Mouse (Mus musculus): ENCODE measurements at regions not wholly inside any gene's neighbourhood (a gene's known extent, or its start where the extent isn't known, plus 50 kb on each side); places are given as distances from the start of the nearest gene placed in this dataset.

- no peaks in the 10 kb centered on the region for H3K27me3 ChIP-seq (ENCODE audit: control insufficient read depth, insufficient read depth, low read length, poor library complexity, severe bottlenecking)
- no peaks in the 10 kb centered on the region for H3K36me3 ChIP-seq (ENCODE audit: control insufficient read depth, insufficient read depth, low read length, poor library complexity, severe bottlenecking)
- no peak for DNase-seq (ENCODE audit: low read depth, low spot score)
These were observed 201.7 kb upstream of the Cpeb2 start for GRCm38 (mm10) chr5:43031285-43031684.

DNA sequence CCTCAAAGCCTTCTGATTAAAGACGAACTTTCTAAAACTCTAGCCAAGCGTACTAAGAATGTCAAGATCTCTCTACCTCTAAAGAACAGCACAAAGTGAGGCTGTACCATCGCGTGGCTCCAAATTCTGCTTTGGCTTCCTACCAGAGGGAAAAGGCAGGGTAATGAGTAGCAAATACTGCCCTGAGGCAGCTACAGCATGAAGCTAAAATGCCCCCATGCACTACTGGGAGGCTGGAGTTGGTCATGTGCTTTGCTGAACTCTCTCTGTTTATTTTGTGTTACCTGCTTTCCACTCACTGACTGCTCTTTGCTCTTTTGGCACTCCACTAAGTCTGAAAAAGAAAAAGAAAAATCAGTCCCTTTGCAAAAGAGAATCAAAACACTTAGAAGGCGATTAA lies 201.1 kb upstream of the Cpeb2 start:
- Histone ChIP-seq H3K36me3 (ENCODE audit: control insufficient read depth, insufficient read depth, low read length, poor library complexity, severe bottlenecking) (no peaks in the 10 kb centered on the region), H3K27me3 (ENCODE audit: control insufficient read depth, insufficient read depth, low read length, poor library complexity, severe bottlenecking) (no peaks in the 10 kb centered on the region)
- DNase-seq (ENCODE audit: low read depth, low spot score), result no peak

DNA sequence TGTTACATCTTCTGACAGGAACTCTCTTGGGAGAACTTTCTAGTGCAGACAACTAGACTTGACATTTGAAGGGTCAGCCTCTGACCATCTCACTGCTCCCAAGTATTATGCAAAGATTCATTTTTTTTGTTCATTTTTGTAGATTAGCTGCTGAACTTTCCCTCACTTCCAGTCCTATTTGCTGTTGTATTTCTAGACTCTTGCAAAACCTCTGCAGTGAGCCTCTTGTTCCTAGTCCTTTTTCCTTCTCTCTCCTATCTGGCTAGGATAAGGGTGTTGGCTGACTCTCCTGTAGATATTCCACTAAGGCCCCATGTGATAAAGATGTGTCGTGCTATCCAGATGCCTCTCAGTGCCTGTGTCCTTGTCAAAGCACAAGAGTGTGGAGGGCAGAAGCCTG lies 198.5 kb upstream of the Cpeb2 start:
- no peaks in the 10 kb centered on the region for H3K36me3 ChIP-seq (ENCODE audit: control insufficient read depth, insufficient read depth, low read length, poor library complexity, severe bottlenecking)
- no peaks in the 10 kb centered on the region for H3K27me3 ChIP-seq (ENCODE audit: control insufficient read depth, insufficient read depth, low read length, poor library complexity, severe bottlenecking)
- DNase-seq (ENCODE audit: low read depth, low spot score), result no peak

GRCm38 (mm10) chr5:43037592-43037991 lies 195.4 kb upstream of the Cpeb2 start:
- Histone ChIP-seq H3K27me3 (ENCODE audit: control insufficient read depth, insufficient read depth, low read length, poor library complexity, severe bottlenecking) (no peaks in the 10 kb centered on the region), H3K36me3 (ENCODE audit: control insufficient read depth, insufficient read depth, low read length, poor library complexity, severe bottlenecking) (no peaks in the 10 kb centered on the region)
- peak; percentile 1 for DNase-seq (ENCODE audit: low read depth, low spot score)

GRCm38 (mm10) chr5:43039525-43039924 lies 193.4 kb upstream of the Cpeb2 start:
- no peak for DNase-seq (ENCODE audit: low read depth, low spot score)
- no peaks in the 10 kb centered on the region for H3K27me3 ChIP-seq (ENCODE audit: control insufficient read depth, insufficient read depth, low read length, poor library complexity, severe bottlenecking)
- no peaks in the 10 kb centered on the region for H3K36me3 ChIP-seq (ENCODE audit: control insufficient read depth, insufficient read depth, low read length, poor library complexity, severe bottlenecking)

DNA sequence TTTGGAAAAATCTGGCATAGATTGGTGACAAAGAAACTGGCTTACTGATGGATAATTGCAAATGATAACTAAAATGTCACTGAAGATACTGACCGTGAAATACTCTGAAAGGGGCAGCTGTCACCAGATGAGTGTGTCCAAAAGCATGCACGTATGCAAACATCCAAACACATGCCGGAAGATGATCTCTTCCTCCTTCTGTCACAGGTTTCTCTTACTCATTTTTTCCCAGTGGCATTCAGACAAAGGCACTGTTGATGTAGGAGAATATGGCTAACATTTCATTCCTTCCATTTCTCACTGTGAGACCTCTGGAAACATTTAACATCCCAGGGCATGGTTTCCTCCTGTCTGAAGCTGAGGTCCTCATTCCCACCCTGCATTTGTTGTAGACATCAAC lies 190.4 kb upstream of the Cpeb2 start:
- no peak for DNase-seq (ENCODE audit: low read depth, low spot score)
- no peaks in the 10 kb centered on the region for H3K27me3 ChIP-seq (ENCODE audit: control insufficient read depth, insufficient read depth, low read length, poor library complexity, severe bottlenecking)
- H3K36me3 ChIP-seq (ENCODE audit: control insufficient read depth, insufficient read depth, low read length, poor library complexity, severe bottlenecking), result no peaks in the 10 kb centered on the region

DNA sequence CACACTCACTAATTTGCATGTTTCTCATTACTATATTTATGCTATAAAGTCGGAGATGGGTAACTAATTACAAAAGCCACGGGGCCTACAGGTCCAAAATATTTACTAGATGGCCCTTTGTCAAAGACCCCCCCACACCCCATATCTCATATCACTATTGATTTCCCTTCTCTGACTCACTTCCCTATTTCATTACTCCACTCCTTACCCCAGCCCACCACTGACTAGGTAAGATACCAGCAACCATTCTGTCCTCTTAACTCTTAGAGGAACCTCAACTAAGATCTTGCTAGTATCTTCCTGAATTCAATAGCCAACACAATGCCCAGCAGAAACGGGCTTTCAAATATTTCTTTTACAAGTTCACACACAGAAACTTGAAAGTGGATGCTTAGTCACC lies 187.1 kb upstream of the Cpeb2 start:
- H3K27me3 ChIP-seq (ENCODE audit: control insufficient read depth, insufficient read depth, low read length, poor library complexity, severe bottlenecking), result no peaks in the 10 kb centered on the region

DNA sequence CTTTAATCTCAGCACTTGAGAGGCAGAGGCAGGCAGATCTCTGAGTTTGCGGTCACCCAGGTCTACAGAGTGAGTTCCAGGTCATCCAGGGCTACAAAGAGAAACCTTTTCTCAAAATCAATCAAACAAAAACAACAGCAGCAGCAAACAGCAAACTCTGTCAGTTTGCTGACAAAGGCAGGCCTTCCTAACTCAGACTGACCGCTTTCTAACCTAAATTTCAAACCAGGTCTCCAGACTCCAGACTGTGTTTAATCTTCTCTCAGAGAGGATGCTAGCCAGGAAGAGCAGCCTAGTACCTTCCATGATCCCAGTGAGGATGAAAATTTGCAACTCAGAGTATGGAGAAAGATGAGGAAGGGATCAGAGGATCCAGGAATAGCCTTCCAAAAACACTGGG lies 185.7 kb upstream of the Cpeb2 start:
- no peak for DNase-seq (ENCODE audit: low read depth, low spot score)
- no peaks in the 10 kb centered on the region for H3K27me3 ChIP-seq (ENCODE audit: control insufficient read depth, insufficient read depth, low read length, poor library complexity, severe bottlenecking)
- no peaks in the 10 kb centered on the region for H3K36me3 ChIP-seq (ENCODE audit: control insufficient read depth, insufficient read depth, low read length, poor library complexity, severe bottlenecking)

More for the DNA sequence above, 187.1 kb upstream of the Cpeb2 start:
- no peak for DNase-seq (ENCODE audit: low read depth, low spot score)
- no peaks in the 10 kb centered on the region for H3K36me3 ChIP-seq (ENCODE audit: control insufficient read depth, insufficient read depth, low read length, poor library complexity, severe bottlenecking)

GRCm38 (mm10) chr5:43048196-43049050 lies 184.5 kb upstream of the Cpeb2 start:
- no peak for DNase-seq (ENCODE audit: low read depth, low spot score)
- Histone ChIP-seq H3K36me3 (ENCODE audit: control insufficient read depth, insufficient read depth, low read length, poor library complexity, severe bottlenecking) (no peaks in the 10 kb centered on the region), H3K27me3 (ENCODE audit: control insufficient read depth, insufficient read depth, low read length, poor library complexity, severe bottlenecking) (no peaks in the 10 kb centered on the region)

GRCm38 (mm10) chr5:43049381-43050301 lies 183.3 kb upstream of the Cpeb2 start:
- no peak for DNase-seq (ENCODE audit: low read depth, low spot score)
- Histone ChIP-seq H3K27me3 (ENCODE audit: control insufficient read depth, insufficient read depth, low read length, poor library complexity, severe bottlenecking) (no peaks in the 10 kb centered on the region), H3K36me3 (ENCODE audit: control insufficient read depth, insufficient read depth, low read length, poor library complexity, severe bottlenecking) (no peaks in the 10 kb centered on the region)

- DNase-seq (ENCODE audit: low read depth, low spot score), result no peak
These were observed 181.9 kb upstream of the Cpeb2 start for GRCm38 (mm10) chr5:43050961-43051517.

GRCm38 (mm10) chr5:43052668-43053067 lies 180.3 kb upstream of the Cpeb2 start:
- DNase-seq (ENCODE audit: low read depth, low spot score), result no peak
- H3K36me3 ChIP-seq (ENCODE audit: control insufficient read depth, insufficient read depth, low read length, poor library complexity, severe bottlenecking), result no peaks in the 10 kb centered on the region

More at GRCm38 (mm10) chr5:43050961-43051517, 181.9 kb upstream of the Cpeb2 start:
- H3K36me3 ChIP-seq (ENCODE audit: control insufficient read depth, insufficient read depth, low read length, poor library complexity, severe bottlenecking), result no peaks in the 10 kb centered on the region
- H3K27me3 ChIP-seq (ENCODE audit: control insufficient read depth, insufficient read depth, low read length, poor library complexity, severe bottlenecking), result no peaks in the 10 kb centered on the region

GRCm38 (mm10) chr5:43054586-43054985 lies 178.4 kb upstream of the Cpeb2 start:
- H3K27me3 ChIP-seq (ENCODE audit: control insufficient read depth, insufficient read depth, low read length, poor library complexity, severe bottlenecking), result no peaks in the 10 kb centered on the region
- no peaks in the 10 kb centered on the region for H3K36me3 ChIP-seq (ENCODE audit: control insufficient read depth, insufficient read depth, low read length, poor library complexity, severe bottlenecking)
- no peak for DNase-seq (ENCODE audit: low read depth, low spot score)

More at GRCm38 (mm10) chr5:43052668-43053067, 180.3 kb upstream of the Cpeb2 start:
- H3K27me3 ChIP-seq (ENCODE audit: control insufficient read depth, insufficient read depth, low read length, poor library complexity, severe bottlenecking), result no peaks in the 10 kb centered on the region

GRCm38 (mm10) chr5:43055111-43055710 lies 177.8 kb upstream of the Cpeb2 start:
- DNase-seq (ENCODE audit: low read depth, low spot score), result no peak
- H3K36me3 ChIP-seq (ENCODE audit: control insufficient read depth, insufficient read depth, low read length, poor library complexity, severe bottlenecking), result no peaks in the 10 kb centered on the region
- H3K27me3 ChIP-seq (ENCODE audit: control insufficient read depth, insufficient read depth, low read length, poor library complexity, severe bottlenecking), result no peaks in the 10 kb centered on the region

Measured in splenic B cell, adult 2 months (primary cell).